Mouse (Mus musculus): Measurements from ENCODE around the gene Gng8.

DNA sequence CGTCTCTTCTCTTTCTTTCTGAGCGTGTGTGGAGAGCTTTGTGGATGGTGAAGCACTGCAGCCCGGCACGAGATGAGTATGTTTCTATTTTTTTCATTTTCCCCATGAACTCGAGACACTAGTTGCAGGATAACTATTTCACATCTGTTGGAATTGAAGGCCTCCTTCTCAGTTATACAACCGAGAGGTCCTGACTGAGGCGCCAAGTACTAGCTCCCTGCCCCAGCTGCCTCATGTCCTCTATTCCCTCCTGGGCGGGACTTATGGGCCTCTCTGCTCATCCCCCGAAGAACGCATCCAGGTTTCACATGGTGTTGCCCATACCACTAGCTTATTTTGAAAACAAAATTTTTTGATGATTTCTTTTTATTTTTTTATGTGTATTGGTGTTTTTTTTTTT is 3.9 kb downstream of the Gng8 start:
- no peak for TF ChIP-seq CTCF (conservative IDR thresholded peaks at IDR 0.05; ENCODE audit: low read length)
- no peak for TF ChIP-seq POU5F1 (IDR thresholded peaks at IDR 0.05; ENCODE audit: borderline replicate concordance, low read length)
- no peak for TF ChIP-seq NANOG (IDR thresholded peaks at IDR 0.05; ENCODE audit: borderline replicate concordance, low read length)

Measured in E14TG2a.4 (cell line).